ENCODE assay signal across 8 mouse cellular contexts in genomic region chr5:33144025-33144424, GRCm38 (mm10). TPM values are rescaled to one million over a fixed set of nuclear protein-coding genes. Genes with fewer than 3 reads are reported as not detected.
A peak's percentile ranks its signal among the peaks of the same experiment; 100 is the strongest.
DNase-seq lines count a peak whose midpoint lies in the region; ATAC-seq and TF ChIP-seq lines count a peak whose summit lies in the region.

No protein-coding gene starts in this region.

- no peaks in the 10 kb centered on the region for H3K4me1 ChIP-seq in midbrain, embryonic 14.5 days (ENCODE audit: control insufficient read depth, insufficient read depth, low read length)
- H3K4me1 ChIP-seq in midbrain, embryonic 16.5 days (ENCODE audit: control insufficient read depth, insufficient read depth, low read length), result no peaks in the 10 kb centered on the region

- peak; percentile 48; the same call in 1 of the 2 replicates for TF ChIP-seq CTCF in brain, embryonic 14.5 days (IDR thresholded peaks at IDR 0.05; ENCODE audit: borderline replicate concordance, extremely low read depth, insufficient read depth, insufficient read length)

- H3K4me2 ChIP-seq in midbrain, embryonic 14.5 days (ENCODE audit: low read length), result no peak overlapping the region
- no peak overlapping the region for H3K4me2 ChIP-seq in midbrain, embryonic 16.5 days (ENCODE audit: low read length)

- no peak for TF ChIP-seq POLR2A in brain, embryonic 14.5 days (IDR thresholded peaks at IDR 0.05; ENCODE audit: borderline replicate concordance, extremely low read depth, insufficient read depth, insufficient read length, poor library complexity, severe bottlenecking)

- H3K27me3 ChIP-seq in midbrain, embryonic 14.5 days (ENCODE audit: control insufficient read depth, insufficient read depth, low read length), result no peaks in the 10 kb centered on the region
- no peaks in the 10 kb centered on the region for H3K27me3 ChIP-seq in midbrain, embryonic 16.5 days (ENCODE audit: control insufficient read depth, insufficient read depth, low read depth, low read length)

- no peak overlapping the region for H3K9ac ChIP-seq in midbrain, embryonic 14.5 days (replicated peaks; ENCODE audit: low read length)
- H3K9ac ChIP-seq in midbrain, embryonic 16.5 days (ENCODE audit: low read depth, low read length), result no peak overlapping the region

- no peaks in the 10 kb centered on the region for H3K36me3 ChIP-seq in midbrain, embryonic 14.5 days (ENCODE audit: control insufficient read depth, insufficient read depth, low read length)
- no peaks in the 10 kb centered on the region for H3K36me3 ChIP-seq in midbrain, embryonic 16.5 days (ENCODE audit: control insufficient read depth, insufficient read depth, low read length)

- 55% methylated on average over 5 of the region's 5 CpGs for WGBS in midbrain, embryonic 14.5 days
- WGBS in midbrain, embryonic 16.5 days, result 54% methylated on average over 5 of the region's 5 CpGs

- ATAC-seq in midbrain, embryonic 14.5 days (ENCODE audit: low FRiP score, low TSS enrichment), result no peak
- ATAC-seq in midbrain, embryonic 16.5 days, result no peak

- H3K27ac ChIP-seq in midbrain, embryonic 14.5 days (replicated peaks; ENCODE audit: low read depth, low read length), result no peak overlapping the region
- no peak overlapping the region for H3K27ac ChIP-seq in midbrain, embryonic 16.5 days (ENCODE audit: low read length)

- peak; percentile 53 to 77 for DNase-seq in adrenal gland, adult (ENCODE audit: inconsistent age in 2 of 2, low spot score in 1 of 2)
- no peak for DNase-seq in adrenal gland, postnatal 4 days (ENCODE audit: low spot score in 2 of 2)
- peak; percentile 31 for DNase-seq in midbrain, embryonic 14.5 days
- peak; percentile 17 for DNase-seq in brain, embryonic 14.5 days (ENCODE audit: low read depth)
- peak; percentile 29 to 53 for DNase-seq in kidney, postnatal 4 days
- DNase-seq in layer of hippocampus, adult 11-12 months (ENCODE audit: low spot score), result no peak
- DNase-seq in gastrocnemius, adult 8-10 months (ENCODE audit: low spot score in 2 of 2), result no peak

- no peak overlapping the region for H3K4me3 ChIP-seq in midbrain, embryonic 14.5 days (replicated peaks; ENCODE audit: low read depth, low read length)
- no peak overlapping the region for H3K4me3 ChIP-seq in midbrain, embryonic 16.5 days (ENCODE audit: low read depth, low read length)

- no peaks in the 10 kb centered on the region for H3K9me3 ChIP-seq in midbrain, embryonic 14.5 days (ENCODE audit: control insufficient read depth, low read length)
- no peaks in the 10 kb centered on the region for H3K9me3 ChIP-seq in midbrain, embryonic 16.5 days (replicated peaks; ENCODE audit: control insufficient read depth, low read length, poor library complexity, severe bottlenecking)

RNA-seq across cellular contexts. Expression of gene Slc5a1, which starts 40.0 kb away (rescaled TPM):
- 1 to 10 TPM in 1 of 2 experiments, under 1 TPM in 1; 0.17 to 3.3 TPM for total RNA-seq in adrenal gland, postnatal 4 days (2021)
- polyA plus RNA-seq in midbrain, embryonic 14.5 days (2014; fragmentation: Nextera tagmentation; extraction: Ambion mirVana), result not detected in 2 replicates
- 0.07 and 0.10 TPM in 2 replicates for polyA plus RNA-seq in midbrain, embryonic 16.5 days (2015; fragmentation: Nextera tagmentation; extraction: Ambion mirVana)
- polyA plus RNA-seq in brain, embryonic 14.5 days (2012; rRNA removed), result 0.07 and 0.10 TPM in 2 replicates
- not detected for total RNA-seq in gastrocnemius, adult 8-10 months (2022)

Comparison
In these comparisons a context has a peak if more than half of its experiments do, and no peak if none do; other contexts are left out.
1. DNase-seq: peak in adrenal gland, adult (2 of 2), midbrain, embryonic 14.5 days (single experiment), brain, embryonic 14.5 days (single experiment) and kidney, postnatal 4 days (2 of 2); none in adrenal gland, postnatal 4 days (0 of 2), layer of hippocampus, adult 11-12 months (single experiment) and gastrocnemius, adult 8-10 months (0 of 2).